Mouse (Mus musculus): Measurements from ENCODE around the gene Gm20916.
"Not testable (repeated sequence)": the region's sequence is repeated elsewhere in the genome, so short reads cannot be mapped to it uniquely, and the experiment has no call there.

Gene Gm20916

DNA sequence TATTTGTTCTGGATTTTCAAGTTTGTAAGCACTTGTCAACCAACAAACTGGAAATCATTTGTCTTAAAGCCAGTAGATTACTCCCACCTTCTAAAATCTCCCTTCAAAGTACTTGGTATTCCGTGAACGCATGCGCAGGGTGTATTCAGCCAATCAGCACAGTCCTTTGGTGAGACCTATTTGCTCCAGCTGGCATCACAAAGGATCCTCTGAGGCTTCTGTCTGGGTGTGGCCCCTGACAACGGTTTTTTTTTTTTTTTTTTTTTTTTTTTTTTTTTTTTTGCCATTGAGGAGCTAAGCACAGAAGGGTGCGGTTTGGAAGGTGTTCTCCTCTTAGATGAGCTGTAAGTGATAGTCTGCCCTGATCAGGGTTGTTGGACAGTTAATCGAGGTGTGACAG, at the start of gene Gm20916:
TSS of gene Gm20916 (plus strand) at position 301 of the 400 bp plus-strand sequence.
- DNase-seq (ENCODE audit: low spot score): not testable (repeated sequence)
